Comparison of ENCODE assay signal across 8 mouse cellular contexts in genomic region chr3:130576683-130577082, GRCm38 (mm10). TPM values are rescaled to one million over a fixed set of nuclear protein-coding genes. Genes with fewer than 3 reads are reported as not detected.
A peak's percentile ranks its signal among the peaks of the same experiment; 100 is the strongest.
DNase-seq lines count a peak whose midpoint lies in the region; ATAC-seq lines count a peak whose summit lies in the region.

No protein-coding gene starts in this region.

- H3K27ac ChIP-seq in hindbrain, embryonic 11.5 days (ENCODE audit: low read depth, low read length), result no peak overlapping the region
- H3K27ac ChIP-seq in hindbrain, embryonic 16.5 days (ENCODE audit: low read depth, low read length), result no peak overlapping the region

- ATAC-seq in hindbrain, embryonic 11.5 days (ENCODE audit: low FRiP score), result no peak
- no peak for ATAC-seq in hindbrain, embryonic 16.5 days

- 63% methylated on average over 6 of the region's 6 CpGs for WGBS in hindbrain, embryonic 11.5 days
- WGBS in hindbrain, embryonic 16.5 days, result 62% methylated on average over 6 of the region's 6 CpGs

- no peaks in the 10 kb centered on the region for H3K9me3 ChIP-seq in hindbrain, embryonic 11.5 days (ENCODE audit: control insufficient read depth, low read length)
- no peaks in the 10 kb centered on the region for H3K9me3 ChIP-seq in hindbrain, embryonic 16.5 days (ENCODE audit: control insufficient read depth, low read length)

- H3K4me3 ChIP-seq in hindbrain, embryonic 11.5 days (ENCODE audit: low read depth, low read length), result no peak overlapping the region
- no peak overlapping the region for H3K4me3 ChIP-seq in hindbrain, embryonic 16.5 days (ENCODE audit: low read length)

- no peaks in the 10 kb centered on the region for H3K36me3 ChIP-seq in hindbrain, embryonic 11.5 days (ENCODE audit: control insufficient read depth, insufficient read depth, low read length)
- no peaks in the 10 kb centered on the region for H3K36me3 ChIP-seq in hindbrain, embryonic 16.5 days (ENCODE audit: control insufficient read depth, insufficient read depth, low read length)

- peak; percentile 54 for DNase-seq in hindbrain, embryonic 11.5 days (ENCODE audit: low spot score)
- peak; percentile 44 for DNase-seq in 416B (ENCODE audit: low read depth)
- peak; percentile 22 for DNase-seq in MEL-GATA-1-ER (ENCODE audit: extremely low read depth, low read depth)
- DNase-seq in kidney, postnatal 4 days, result peak; percentile 51 to 58
- DNase-seq in thymus, postnatal 4 days, result peak; percentile 61
- DNase-seq in ovary, postnatal 14 days (ENCODE audit: low spot score), result no peak
- no peak for DNase-seq in urinary bladder, postnatal 25 days (ENCODE audit: low spot score)

- no peak overlapping the region for H3K9ac ChIP-seq in hindbrain, embryonic 11.5 days (ENCODE audit: low read depth, low read length)
- no peak overlapping the region for H3K9ac ChIP-seq in hindbrain, embryonic 16.5 days (ENCODE audit: low read depth, low read length)

- H3K4me2 ChIP-seq in hindbrain, embryonic 11.5 days (replicated peaks; ENCODE audit: low read depth, low read length), result no peak overlapping the region
- no peak overlapping the region for H3K4me2 ChIP-seq in hindbrain, embryonic 16.5 days (ENCODE audit: low read length)

- no peaks in the 10 kb centered on the region for H3K27me3 ChIP-seq in hindbrain, embryonic 11.5 days (ENCODE audit: control insufficient read depth, insufficient read depth, low read length)
- no peaks in the 10 kb centered on the region for H3K27me3 ChIP-seq in hindbrain, embryonic 16.5 days (replicated peaks; ENCODE audit: control insufficient read depth, insufficient read depth, low read length)

- no peaks in the 10 kb centered on the region for H3K4me1 ChIP-seq in hindbrain, embryonic 11.5 days (replicated peaks; ENCODE audit: control insufficient read depth, insufficient read depth, low read length)
- no peaks in the 10 kb centered on the region for H3K4me1 ChIP-seq in hindbrain, embryonic 16.5 days (ENCODE audit: control insufficient read depth, insufficient read depth, low read depth, low read length)

RNA-seq across cellular contexts. Expression of gene Etnppl, which starts 40.6 kb away (rescaled TPM):
- not detected in 2 replicates for polyA plus RNA-seq in hindbrain, embryonic 11.5 days (2014; fragmentation: Nextera tagmentation; extraction: Ambion mirVana)
- polyA plus RNA-seq in hindbrain, embryonic 16.5 days (2015; fragmentation: Nextera tagmentation; extraction: Ambion mirVana), result 0.10 TPM in 1 of 2 replicates, not detected in the other

Comparison
In these comparisons a context has a peak if more than half of its experiments do, and no peak if none do; other contexts are left out.
1. DNase-seq: peak in hindbrain, embryonic 11.5 days (single experiment), 416B (single experiment), MEL-GATA-1-ER (single experiment), kidney, postnatal 4 days (2 of 2) and thymus, postnatal 4 days (single experiment); none in ovary, postnatal 14 days (single experiment) and urinary bladder, postnatal 25 days (single experiment).